Mouse (Mus musculus) lung, postnatal 0 days (tissue): ENCODE results near the gene Usp11.

Source experiments
- CTCF ChIP-seq: IDR thresholded peaks from 2 replicates; pipeline ENCODE4 v1.5.1; 2016; ENCODE audit warnings: antibody characterized with exemption, mild to moderate bottlenecking
- EP300 ChIP-seq: IDR thresholded peaks from 2 replicates; pipeline ENCODE4 v1.6.1; 2016; ENCODE audit warnings: antibody characterized with exemption, mild to moderate bottlenecking, control low read depth

GRCm38 (mm10) chrX:20761201-20761600 is 57.5 kb downstream of the Usp11 start:
- TF ChIP-seq CTCF: no peak
- TF ChIP-seq EP300: no peak
